Mouse (Mus musculus) ES-E14 (cell line): ENCODE measurements around the gene Tuba8.

Experiments used
- CHD2 ChIP-seq: IDR thresholded peaks from 2 replicates; pipeline ENCODE4 v1.6.1; 2014; ENCODE audit warnings: mild to moderate bottlenecking, low read depth, low read length, inconsistent platforms
- HCFC1 ChIP-seq: IDR thresholded peaks from 2 replicates; pipeline ENCODE4 v1.6.1; 2012; ENCODE audit warnings: low read length, inconsistent platforms, borderline replicate concordance; ENCODE audit not compliant: insufficient read depth
- MAFK ChIP-seq: IDR thresholded peaks from 2 replicates; pipeline ENCODE4 v1.6.1; 2014; ENCODE audit warnings: mild to moderate bottlenecking, low read depth, low read length, inconsistent platforms; ENCODE audit not compliant: insufficient read depth

DNA sequence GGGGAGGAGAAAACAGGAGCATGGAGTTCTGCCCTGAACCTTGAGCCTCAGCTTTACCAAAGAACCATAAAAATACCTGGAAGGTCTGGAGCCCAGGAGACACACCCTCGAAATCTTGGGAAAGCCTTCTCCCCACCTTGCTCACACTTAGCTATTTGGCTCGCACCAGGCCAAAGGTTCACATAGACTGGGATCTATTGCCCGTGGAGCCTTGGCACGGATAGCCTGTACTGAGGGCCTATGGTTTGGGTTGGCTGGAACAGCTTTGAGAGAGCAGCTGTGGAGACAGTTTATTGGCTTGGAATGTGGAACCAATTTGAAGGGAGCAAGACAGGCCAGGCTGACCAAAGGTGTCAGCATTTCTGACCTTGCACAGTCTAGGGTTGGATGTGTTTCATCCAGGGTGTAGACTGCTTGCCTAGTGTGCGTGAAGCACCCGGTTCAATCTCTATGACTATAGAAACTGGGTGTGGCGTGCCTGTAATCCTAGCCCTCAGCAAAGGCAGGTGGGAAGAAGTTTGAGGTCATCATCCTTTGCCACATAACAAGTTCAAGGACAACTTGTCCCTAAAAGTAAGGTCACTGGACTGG lies 33.3 kb upstream of the Tuba8 start:
- TF ChIP-seq CHD2: no peak
- TF ChIP-seq MAFK: no peak
- no peak for TF ChIP-seq HCFC1
